Mouse (Mus musculus) c-Kit-positive CD71-positive TER-119-negative erythroid progenitor cells, embryonic 14.5 days (primary cell): Measurements from ENCODE around the gene Naa11.

Source experiments
- DNase-seq: peaks from one replicate; pipeline ENCODE4 v3.0.0-alpha.2; 2013; ENCODE audit warnings: low read depth

Naa11 gene

DNA sequence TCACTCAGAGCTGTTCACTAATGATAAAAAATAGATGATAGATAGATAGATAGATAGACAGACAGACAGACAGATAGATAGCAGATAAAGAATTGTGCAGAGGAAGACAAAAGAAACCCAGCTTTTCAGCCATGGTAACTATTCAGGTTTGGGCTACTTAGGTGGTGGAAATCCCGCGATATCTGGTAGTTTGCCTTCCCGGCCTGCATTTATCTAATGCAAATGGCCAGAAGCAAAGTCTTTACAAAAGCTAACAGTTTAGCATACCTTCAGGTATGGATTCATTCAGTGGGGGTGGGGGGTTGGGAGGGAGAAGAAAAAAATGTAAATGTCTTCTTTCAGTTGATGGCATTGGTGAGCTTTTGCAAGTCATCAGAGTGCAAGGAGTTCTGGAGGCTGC, 48.0 kb downstream of the Naa11 start:
- no peak for DNase-seq

DNA sequence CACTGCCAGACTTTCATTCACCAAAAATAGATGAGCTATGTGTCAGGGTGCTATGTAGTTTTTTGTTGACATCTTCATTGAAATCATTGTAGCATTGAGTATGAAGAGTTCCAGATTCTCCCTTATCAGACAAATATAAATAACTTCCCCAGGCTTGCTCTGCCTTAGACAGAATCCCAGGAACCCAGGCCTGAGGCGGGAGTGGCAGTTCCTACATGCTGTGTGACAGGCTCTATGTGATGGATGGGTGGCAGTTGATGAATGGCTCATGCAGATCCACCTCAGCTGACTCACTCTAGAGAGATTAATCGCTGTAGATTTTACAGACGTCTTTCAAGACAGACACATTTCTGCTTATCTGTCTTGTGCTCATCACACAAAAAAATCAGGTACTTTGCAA, 57.4 kb downstream of the Naa11 start:
- no peak for DNase-seq
